10 mouse cellular contexts compared by ENCODE assay signal in the genomic region with DNA sequence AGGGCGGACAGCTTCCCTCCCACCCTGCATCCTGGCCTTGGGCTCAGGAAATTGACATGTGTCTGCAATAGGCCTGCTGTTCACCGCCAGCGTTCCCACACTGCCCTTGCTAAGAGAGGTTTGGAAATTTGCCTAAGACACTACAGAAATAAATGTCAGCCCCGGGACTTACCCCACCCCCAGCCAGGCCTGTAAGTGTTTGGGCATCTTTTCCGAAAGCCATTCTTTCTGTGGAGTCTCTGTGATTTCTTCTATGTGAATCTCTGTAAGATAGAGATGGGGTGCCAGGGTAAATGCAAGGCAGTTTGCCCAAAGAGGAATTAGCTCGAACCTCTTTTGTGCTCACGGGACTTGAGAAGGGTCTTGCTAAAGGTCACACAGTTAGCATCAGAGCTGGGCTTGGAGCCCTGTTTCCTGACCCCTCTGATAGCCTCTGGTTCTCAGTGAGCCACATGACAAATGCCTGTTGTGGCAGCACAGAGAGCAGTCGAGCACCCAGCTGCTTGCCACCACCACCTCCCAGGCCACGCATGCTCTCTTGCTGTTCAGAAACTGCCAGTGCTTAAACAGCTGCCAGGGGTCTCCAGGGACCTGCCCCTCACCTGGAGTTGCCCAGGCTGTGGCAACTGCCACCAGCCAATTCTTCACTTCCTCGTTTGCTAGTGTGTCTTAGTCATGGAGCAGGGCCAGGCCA. TPM values are rescaled to one million over a fixed set of nuclear protein-coding genes. Genes with fewer than 3 reads are reported as not detected.
A peak's percentile ranks its signal among the peaks of the same experiment; 100 is the strongest.
DNase-seq lines count a peak whose midpoint lies in the region.
"Had no signal": no experiment of that assay in that cellular context is flagged by ENCODE, and none has a peak within 500 bp of the region (broad histone marks: within the 10 kb centered on the region; RNA-seq: fewer than 3 reads in every experiment).

No protein-coding gene starts in this region.

- peak; percentile 72 for DNase-seq in cerebellum, adult 9-10 months
- no peak for DNase-seq in cerebellum, adult 11 months
- peak; percentile 45 for DNase-seq in 3T3-L1 (ENCODE audit: low read depth, low spot score)
- peak; percentile 98 for DNase-seq in heart, adult 11 months
- peak; percentile 63 for DNase-seq in kidney, postnatal 10 days
- no peak for DNase-seq in left cerebral cortex, postnatal 36 days (ENCODE audit: low spot score in 2 of 2)
- DNase-seq in right cerebral cortex, postnatal 36 days (ENCODE audit: low spot score in 2 of 2) = no peak
- no peak for DNase-seq in layer of hippocampus, postnatal 10 days (ENCODE audit: low spot score in 2 of 2)
- DNase-seq: cerebellum, adult 8-10 months had no signal

- intact Hi-C loops in left cerebral cortex, postnatal 36 days (cut with DNase I) = no loop called here

RNA-seq across cellular contexts. Expression of gene Kcnk3, which starts 6.0 kb away (rescaled TPM):
- total RNA-seq in left cerebral cortex, postnatal 36 days (2021) = 10 to 100 TPM; 21.1 to 21.3 TPM
- 10 to 100 TPM; 10.3 to 11.6 TPM for total RNA-seq in layer of hippocampus, postnatal 10 days (2021)

RNA-seq across cellular contexts. Expression of gene Cib4, which starts 48.3 kb away (rescaled TPM):
- total RNA-seq in left cerebral cortex, postnatal 36 days (2021) = not detected
- not detected for total RNA-seq in layer of hippocampus, postnatal 10 days (2021)
- total RNA-seq: gastrocnemius, adult 8-10 months had no signal

RNA-seq across cellular contexts. Expression of gene Slc35f6, which starts 53.8 kb away (rescaled TPM):
- 10 to 100 TPM; 38.5 to 38.7 TPM for total RNA-seq in left cerebral cortex, postnatal 36 days (2021)
- total RNA-seq in layer of hippocampus, postnatal 10 days (2021) = 10 to 100 TPM; 29.0 TPM

Comparison
In these comparisons a context has a peak if more than half of its experiments do, and no peak if none do; other contexts are left out.
1. DNase-seq: peak in cerebellum, adult 9-10 months (single experiment), 3T3-L1 (single experiment), heart, adult 11 months (single experiment) and kidney, postnatal 10 days (single experiment); none in cerebellum, adult 11 months (single experiment), left cerebral cortex, postnatal 36 days (0 of 2), right cerebral cortex, postnatal 36 days (0 of 2) and layer of hippocampus, postnatal 10 days (0 of 2).